Mouse (Mus musculus) C2C12 (cell line): Measurements from ENCODE around the gene Cyp26b1. TPM values are rescaled to one million over a fixed set of nuclear protein-coding genes. Genes with fewer than 3 reads are reported as not detected.
"Not testable (repeated sequence)": the region's sequence is repeated elsewhere in the genome, so short reads cannot be mapped to it uniquely, and the experiment has no call there.

Experiments
- H3K27me3 ChIP-seq: one replicate; pipeline ENCODE4 v1.6.1; 2011; ENCODE audit not compliant: control insufficient read depth, insufficient read depth, insufficient read length
- H3K36me3 ChIP-seq: one replicate; pipeline ENCODE4 v1.6.1; 2011; ENCODE audit not compliant: control insufficient read depth, insufficient read depth
- H3K4me3 ChIP-seq: one replicate; pipeline ENCODE4 v1.5.1; 2011; ENCODE audit warnings: mild to moderate bottlenecking, control low read depth; ENCODE audit not compliant: poor library complexity, insufficient read depth, severe bottlenecking
- H3K79me2 ChIP-seq: one replicate; pipeline ENCODE4 v1.6.1; 2011; ENCODE audit not compliant: control insufficient read depth, insufficient read depth
- H3K79me3 ChIP-seq: one replicate; pipeline ENCODE4 v1.6.1; 2011; ENCODE audit warnings: low read depth, control low read depth
- H3ac ChIP-seq: one replicate; pipeline ENCODE3; 2011; ENCODE audit warnings: low read depth; ENCODE audit not compliant: control insufficient read depth, insufficient read length
- CEBPB ChIP-seq: IDR thresholded peaks from one replicate; pipeline ENCODE4 v1.6.1; 2011; ENCODE audit warnings: low read depth, mild to moderate bottlenecking, control low read depth, moderate library complexity
- CTCF ChIP-seq: IDR thresholded peaks from one replicate; pipeline ENCODE4 v1.5.1; 2011; ENCODE audit not compliant: control insufficient read depth, insufficient read depth, insufficient read length
- FOSL1 ChIP-seq: IDR thresholded peaks from one replicate; pipeline ENCODE4 v1.8.0; 2011; ENCODE audit warnings: mild to moderate bottlenecking, low read length; ENCODE audit not compliant: poor library complexity, insufficient read depth, severe bottlenecking
- MAX ChIP-seq: IDR thresholded peaks from one replicate; pipeline ENCODE4 v1.6.1; 2011; ENCODE audit warnings: mild to moderate bottlenecking, control low read depth
- MYOD1 ChIP-seq: IDR thresholded peaks from one replicate; pipeline ENCODE4 v1.6.1; 2011; ENCODE audit warnings: low read depth; ENCODE audit not compliant: control insufficient read depth, insufficient read length
- MYOG ChIP-seq: IDR thresholded peaks from one replicate; pipeline ENCODE4 v1.6.1; 2011; ENCODE audit not compliant: control insufficient read depth, insufficient read length; ENCODE audit errors: extremely low read depth
- USF1 ChIP-seq: IDR thresholded peaks from one replicate; pipeline ENCODE4 v1.6.1; 2011; ENCODE audit warnings: low read depth, mild to moderate bottlenecking, control low read depth, moderate library complexity
- polyA plus RNA-seq: library from polyadenylated mRNA; unstranded; fragments of >200 nt; fragmentation: generic; extraction: Trizol; gene quantifications from one replicate; pipeline ENCODE4 v1.2.1, GENCODE M21; 2012; ENCODE audit warnings: missing spikeins

The Cyp26b1 gene
- polyA plus RNA-seq, 1 experiment: 4.4 TPM

DNA sequence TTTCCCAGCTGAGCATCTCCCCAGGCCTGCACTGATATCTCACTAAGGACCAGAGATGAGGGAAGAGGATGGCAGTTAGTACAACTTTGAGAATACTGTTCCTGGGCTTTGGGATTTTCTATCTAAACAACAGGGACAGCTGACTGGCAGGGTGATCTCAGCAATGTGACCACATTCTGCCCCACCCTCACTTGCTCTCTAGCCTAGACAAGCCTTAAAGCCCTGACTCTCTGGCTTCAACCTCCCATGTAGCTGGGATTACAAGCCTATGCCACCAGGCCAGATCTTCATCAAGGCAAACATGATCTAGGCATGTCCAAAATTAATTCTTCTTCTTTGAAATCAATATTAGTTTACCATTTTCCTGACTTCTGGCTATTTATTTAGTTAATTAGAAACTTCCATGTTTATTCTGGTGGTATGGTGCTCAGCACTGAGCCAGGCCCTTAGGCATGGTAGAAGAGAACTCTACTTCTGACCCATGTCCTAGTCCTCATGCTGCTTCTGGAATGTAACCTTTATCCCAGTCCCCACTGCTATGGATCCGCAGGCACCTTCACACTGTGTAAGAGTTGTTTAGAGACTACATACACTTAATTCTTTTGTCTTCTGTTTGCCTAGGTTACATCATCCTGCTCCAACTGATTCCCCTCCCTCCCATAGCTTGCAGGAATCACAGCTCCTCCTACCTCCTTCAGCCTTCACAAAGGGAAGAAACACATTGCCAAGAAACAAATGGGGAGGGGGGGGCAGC is 7.6 kb upstream of the Cyp26b1 start:
- H3K79me3 ChIP-seq: peaks cover 2% of the 10 kb centered on the region
- no peaks in the 10 kb centered on the region for H3K27me3 ChIP-seq
- no peak overlapping the region for H3ac ChIP-seq
- H3K4me3 ChIP-seq: no peak overlapping the region
- no peaks in the 10 kb centered on the region for H3K36me3 ChIP-seq
- H3K79me2 ChIP-seq: no peaks in the 10 kb centered on the region
- no peak for TF ChIP-seq CTCF
- no peak for TF ChIP-seq MYOG
- TF ChIP-seq USF1: no peak

DNA sequence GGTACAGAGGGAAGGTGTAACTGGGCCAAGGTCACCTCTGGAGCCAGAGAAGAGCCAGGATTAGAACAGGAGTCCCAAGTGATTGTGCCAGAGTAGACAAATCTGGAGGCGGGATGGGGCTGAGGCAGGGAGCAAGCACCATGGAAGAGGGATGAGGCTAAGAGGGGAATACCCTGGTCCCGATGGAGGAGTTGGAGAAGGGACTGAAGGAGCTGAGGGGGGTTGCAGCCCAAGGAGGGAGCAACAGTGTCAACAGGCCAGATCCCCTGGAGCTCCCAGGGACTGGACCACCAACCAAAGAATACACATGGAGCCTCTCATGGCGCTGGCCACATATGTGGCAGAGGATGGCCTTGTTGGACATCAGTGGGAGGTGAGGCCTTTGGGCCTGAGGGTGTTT is 5.6 kb upstream of the Cyp26b1 start:
- H3K27me3 ChIP-seq, H3K36me3 ChIP-seq, H3K79me3 ChIP-seq, H3ac ChIP-seq, H3K4me3 ChIP-seq, H3K79me2 ChIP-seq: not testable (repeated sequence)

GRCm38 (mm10) chr6:84598725-84599124 is 5.0 kb upstream of the Cyp26b1 start:
- Histone ChIP-seq H3K27me3 (peaks cover 4% of the 10 kb centered on the region), H3K79me2 (no peaks in the 10 kb centered on the region), H3ac (no peak overlapping the region), H3K79me3 (peaks cover 2% of the 10 kb centered on the region), H3K36me3 (no peaks in the 10 kb centered on the region), H3K4me3 (no peak overlapping the region)
- TF ChIP-seq MYOD1 (no peak), MAX (no peak), CTCF (no peak), FOSL1 (no peak), USF1 (no peak), MYOG (no peak), CEBPB (no peak)

DNA sequence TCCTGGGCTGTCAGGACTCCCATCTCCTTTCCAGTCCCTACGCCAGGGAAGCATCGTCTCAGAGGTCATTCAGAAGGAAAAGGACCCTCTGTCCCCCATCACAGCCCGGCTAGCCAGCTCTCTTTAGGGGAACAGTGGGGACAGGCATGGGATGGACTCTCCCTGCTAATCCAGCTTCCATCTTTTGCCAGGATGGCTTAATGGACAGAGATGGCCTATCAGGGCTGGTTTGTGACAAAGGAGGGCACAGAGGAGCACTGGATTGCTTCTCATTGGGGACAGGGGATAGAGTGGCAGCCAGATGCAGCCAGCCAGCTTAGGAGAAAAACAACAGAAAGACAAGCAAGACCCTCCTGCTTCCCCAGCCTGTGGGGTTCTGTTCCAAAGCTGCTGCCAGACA is 918 bp upstream of the Cyp26b1 start:
- H3K79me3 ChIP-seq: no peaks in the 10 kb centered on the region
- H3K27me3 ChIP-seq: peaks cover 7% of the 10 kb centered on the region
- H3K4me3 ChIP-seq: no peak overlapping the region
- no peaks in the 10 kb centered on the region for H3K36me3 ChIP-seq
- TF ChIP-seq CEBPB (no peak), CTCF (no peak), FOSL1 (no peak), MYOD1 (no peak), USF1 (no peak), MAX (no peak), MYOG (no peak)
- no peaks in the 10 kb centered on the region for H3K79me2 ChIP-seq
- no peak overlapping the region for H3ac ChIP-seq

- Histone ChIP-seq H3K79me2 (no peaks in the 10 kb centered on the region), H3ac (no peak overlapping the region), H3K79me3 (no peaks in the 10 kb centered on the region), H3K4me3 (no peak overlapping the region), H3K36me3 (no peaks in the 10 kb centered on the region), H3K27me3 (peaks cover 20% of the 10 kb centered on the region)
- TF ChIP-seq MYOG (no peak), CTCF (no peak), MYOD1 (no peak), MAX (no peak), USF1 (no peak), CEBPB (no peak), FOSL1 (no peak)
These were observed 2.6 kb downstream of the Cyp26b1 start for GRCm38 (mm10) chr6:84590961-84591745.
